ENCODE assay signal across 15 mouse cellular contexts in genomic region chr6:6873476-6874072, GRCm38 (mm10). TPM values are rescaled to one million over a fixed set of nuclear protein-coding genes. Genes with fewer than 3 reads are reported as not detected.
DNase-seq lines count a peak whose midpoint lies in the region; ATAC-seq and TF ChIP-seq lines count a peak whose summit lies in the region.
"Had no signal": no experiment of that assay in that cellular context is flagged by ENCODE, and none has a peak within 500 bp of the region (broad histone marks: within the 10 kb centered on the region; RNA-seq: fewer than 3 reads in every experiment).

No protein-coding gene starts in this region.

- H3K4me3 ChIP-seq in hindbrain, embryonic 10.5 days, result 0 out of 2 replicates have a peak overlapping the region, but pooled peaks have one; percentile 23
- H3K4me3 ChIP-seq in hindbrain, embryonic 16.5 days (ENCODE audit: low read length), result no peak overlapping the region
- H3K4me3 ChIP-seq in embryonic facial prominence, embryonic 15.5 days (replicated peaks), result peak overlapping the region; percentile 23; the same call in 1 of the 2 replicates
- H3K4me3 ChIP-seq in limb, embryonic 13.5 days, result peak overlapping the region; percentile 22
- H3K4me3 ChIP-seq in olfactory bulb, adult 2 months (ENCODE audit: insufficient read depth, low read depth, low read length), result peak overlapping the region; percentile 54
- H3K4me3 ChIP-seq in cerebellum, adult 2 months (replicated peaks; ENCODE audit: insufficient read depth, low read depth, low read length), result no peak overlapping the region

- WGBS in hindbrain, embryonic 10.5 days, result under 1% methylated on average over 19 of the region's 19 CpGs
- WGBS in hindbrain, embryonic 16.5 days, result under 1% methylated on average over 19 of the region's 19 CpGs
- 5% methylated on average over 19 of the region's 19 CpGs for WGBS in embryonic facial prominence, embryonic 15.5 days
- 1% methylated on average over 19 of the region's 19 CpGs for WGBS in limb, embryonic 13.5 days
- 8% methylated on average over 19 of the region's 19 CpGs for WGBS in olfactory bulb, adult 2 months
- 3% methylated on average over 19 of the region's 19 CpGs for WGBS in cerebellum, adult 2 months

- no peak overlapping the region for H3K4me2 ChIP-seq in hindbrain, embryonic 16.5 days (ENCODE audit: low read length)
- peak overlapping the region; percentile 36 for H3K4me2 ChIP-seq in embryonic facial prominence, embryonic 15.5 days (replicated peaks)
- H3K4me2 ChIP-seq in limb, embryonic 13.5 days (replicated peaks), result peak overlapping the region; percentile 51

- H3K36me3 ChIP-seq in hindbrain, embryonic 10.5 days, result no peaks in the 10 kb centered on the region
- no peaks in the 10 kb centered on the region for H3K36me3 ChIP-seq in hindbrain, embryonic 16.5 days (ENCODE audit: control insufficient read depth, insufficient read depth, low read length)
- H3K36me3 ChIP-seq in embryonic facial prominence, embryonic 15.5 days, result no peaks in the 10 kb centered on the region
- no peaks in the 10 kb centered on the region for H3K36me3 ChIP-seq in limb, embryonic 13.5 days
- H3K36me3 ChIP-seq: G1E had no signal

- H3K4me1 ChIP-seq in hindbrain, embryonic 10.5 days (replicated peaks), result peaks cover 20% of the 10 kb centered on the region
- no peaks in the 10 kb centered on the region for H3K4me1 ChIP-seq in hindbrain, embryonic 16.5 days (ENCODE audit: control insufficient read depth, insufficient read depth, low read depth, low read length)
- peaks cover 19% of the 10 kb centered on the region for H3K4me1 ChIP-seq in embryonic facial prominence, embryonic 15.5 days
- H3K4me1 ChIP-seq in limb, embryonic 13.5 days, result peaks cover 21% of the 10 kb centered on the region
- H3K4me1 ChIP-seq in olfactory bulb, adult 2 months (ENCODE audit: control insufficient read depth, insufficient read depth, low read length), result peaks cover 6% of the 10 kb centered on the region
- H3K4me1 ChIP-seq in cerebellum, adult 2 months (ENCODE audit: control insufficient read depth, insufficient read depth, low read length), result no peaks in the 10 kb centered on the region

- no peak for ATAC-seq in hindbrain, embryonic 16.5 days
- no peak for ATAC-seq in embryonic facial prominence, embryonic 15.5 days (ENCODE audit: insufficient number of reproducible peaks, low FRiP score, low TSS enrichment, low read depth)
- no peak for ATAC-seq in limb, embryonic 13.5 days (ENCODE audit: low FRiP score, low read depth)
- ATAC-seq: activated CD4-positive, CD25-positive, alpha-beta regulatory T cell, adult 4 months; liver, postnatal 0 days had no signal

- H3K27ac ChIP-seq in hindbrain, embryonic 10.5 days, result no peak overlapping the region
- no peak overlapping the region for H3K27ac ChIP-seq in hindbrain, embryonic 16.5 days (ENCODE audit: low read depth, low read length)
- no peak overlapping the region for H3K27ac ChIP-seq in embryonic facial prominence, embryonic 15.5 days (replicated peaks)
- H3K27ac ChIP-seq in limb, embryonic 13.5 days, result no peak overlapping the region
- H3K27ac ChIP-seq in olfactory bulb, adult 2 months (ENCODE audit: insufficient read depth, low read depth, low read length), result peak overlapping the region; percentile 83
- no peak overlapping the region for H3K27ac ChIP-seq in cerebellum, adult 2 months (ENCODE audit: insufficient read depth, low read length)

- no peak for TF ChIP-seq POLR2A in olfactory bulb, adult 2 months (IDR thresholded peaks at IDR 0.05; ENCODE audit: insufficient read depth, low read depth, low read length)
- no peak for TF ChIP-seq POLR2A in cerebellum, adult 2 months (IDR thresholded peaks at IDR 0.05; ENCODE audit: borderline replicate concordance, insufficient read depth, low read length)

- TF ChIP-seq CTCF in olfactory bulb, adult 2 months (IDR thresholded peaks at IDR 0.05; ENCODE audit: insufficient read depth, low read depth, low read length), result no peak
- no peak for TF ChIP-seq CTCF in cerebellum, adult 2 months (IDR thresholded peaks at IDR 0.05; ENCODE audit: borderline replicate concordance, insufficient read depth, low read depth, low read length)

- no peak for DNase-seq in hindbrain, embryonic 10.5 days (ENCODE audit: low spot score)
- no peak for DNase-seq in cerebellum, adult 9-10 months
- no peak for DNase-seq in ovary, postnatal 36 days (ENCODE audit: low spot score)
- no peak for DNase-seq in cerebellum, adult 2 months
- DNase-seq: kidney, adult 11 months; kidney, postnatal 4 days; liver, postnatal 0 days had no signal

- peaks cover 100% of the 10 kb centered on the region for H3K27me3 ChIP-seq in hindbrain, embryonic 10.5 days (ENCODE audit: insufficient read depth, poor library complexity, severe bottlenecking)
- peaks cover 63% of the 10 kb centered on the region for H3K27me3 ChIP-seq in hindbrain, embryonic 16.5 days (replicated peaks; ENCODE audit: control insufficient read depth, insufficient read depth, low read length)
- peaks cover 97% of the 10 kb centered on the region for H3K27me3 ChIP-seq in embryonic facial prominence, embryonic 15.5 days
- peaks cover 100% of the 10 kb centered on the region for H3K27me3 ChIP-seq in limb, embryonic 13.5 days
- H3K27me3 ChIP-seq in cerebellum, adult 2 months (ENCODE audit: control insufficient read depth, insufficient read depth, low read length), result peaks cover 9% of the 10 kb centered on the region; the same call in 1 of the 2 replicates

- no peak overlapping the region for H3K9ac ChIP-seq in hindbrain, embryonic 16.5 days (ENCODE audit: low read depth, low read length)
- no peak overlapping the region for H3K9ac ChIP-seq in embryonic facial prominence, embryonic 15.5 days
- H3K9ac ChIP-seq in limb, embryonic 13.5 days, result no peak overlapping the region
- H3K9ac ChIP-seq: liver, postnatal 0 days had no signal

- H3K9me3 ChIP-seq in hindbrain, embryonic 10.5 days, result no peaks in the 10 kb centered on the region
- no peaks in the 10 kb centered on the region for H3K9me3 ChIP-seq in hindbrain, embryonic 16.5 days (ENCODE audit: control insufficient read depth, low read length)
- no peaks in the 10 kb centered on the region for H3K9me3 ChIP-seq in embryonic facial prominence, embryonic 15.5 days (replicated peaks)
- no peaks in the 10 kb centered on the region for H3K9me3 ChIP-seq in limb, embryonic 13.5 days
- H3K9me3 ChIP-seq: G1E had no signal

RNA-seq across cellular contexts. Expression of gene Dlx5, which starts 8.3 kb away (rescaled TPM):
- 3.4 and 14.5 TPM in 2 replicates for polyA plus RNA-seq in hindbrain, embryonic 10.5 days (2016; fragmentation: Nextera tagmentation; extraction: Ambion mirVana)
- 3.7 TPM in 1 of 2 replicates, not detected in the other for polyA plus RNA-seq in hindbrain, embryonic 16.5 days (2015; fragmentation: Nextera tagmentation; extraction: Ambion mirVana)
- 46.9 and 56.0 TPM in 2 replicates for polyA plus RNA-seq in embryonic facial prominence, embryonic 15.5 days (2015; fragmentation: Nextera tagmentation; extraction: Ambion mirVana)
- 30.7 and 41.3 TPM in 2 replicates for polyA plus RNA-seq in limb, embryonic 13.5 days (2015; fragmentation: Nextera tagmentation; extraction: Ambion mirVana)
- polyA plus RNA-seq in olfactory bulb, adult 2 months (2012; ENCODE audit: insufficient read depth, insufficient read length, low replicate concordance, missing spikeins), result not detected in 2 replicates
- not detected in 2 replicates for polyA plus RNA-seq in cerebellum, adult 2 months (2012; rRNA removed)
- polyA plus RNA-seq: activated CD4-positive, CD25-positive, alpha-beta regulatory T cell, adult 4 months; G1E; liver, postnatal 0 days had no signal

RNA-seq across cellular contexts. Expression of gene Dlx6, which starts 10.4 kb away (rescaled TPM):
- 0.47 and 1.0 TPM in 2 replicates for polyA plus RNA-seq in hindbrain, embryonic 10.5 days (2016; fragmentation: Nextera tagmentation; extraction: Ambion mirVana)
- polyA plus RNA-seq in hindbrain, embryonic 16.5 days (2015; fragmentation: Nextera tagmentation; extraction: Ambion mirVana), result 0.45 TPM in 1 of 2 replicates, not detected in the other
- 2.7 and 3.2 TPM in 2 replicates for polyA plus RNA-seq in embryonic facial prominence, embryonic 15.5 days (2015; fragmentation: Nextera tagmentation; extraction: Ambion mirVana)
- 1.5 and 2.7 TPM in 2 replicates for polyA plus RNA-seq in limb, embryonic 13.5 days (2015; fragmentation: Nextera tagmentation; extraction: Ambion mirVana)
- not detected in 2 replicates for polyA plus RNA-seq in olfactory bulb, adult 2 months (2012; ENCODE audit: insufficient read depth, insufficient read length, low replicate concordance, missing spikeins)
- polyA plus RNA-seq in cerebellum, adult 2 months (2012; rRNA removed), result not detected in 2 replicates
- polyA plus RNA-seq: activated CD4-positive, CD25-positive, alpha-beta regulatory T cell, adult 4 months; G1E; gonadal fat pad, adult 2 months; heart, postnatal 0 days; liver, postnatal 0 days had no signal

Comparison
In these comparisons a context has a peak if more than half of its experiments do, and no peak if none do; other contexts are left out.
1. H3K4me3 ChIP-seq: peak in hindbrain, embryonic 10.5 days (single experiment), embryonic facial prominence, embryonic 15.5 days (single experiment), limb, embryonic 13.5 days (single experiment) and olfactory bulb, adult 2 months (single experiment); none in hindbrain, embryonic 16.5 days (single experiment) and cerebellum, adult 2 months (single experiment).